Mouse (Mus musculus): ENCODE measurements around the gene Arsg. TPM values are rescaled to one million over a fixed set of nuclear protein-coding genes. Genes with fewer than 3 reads are reported as not detected.
"Not testable (repeated sequence)": the region's sequence is repeated elsewhere in the genome, so short reads cannot be mapped to it uniquely, and the experiment has no call there.

Arsg gene
- polyA plus RNA-seq, 1 experiment from 2014 or later: 3.2 TPM

DNA sequence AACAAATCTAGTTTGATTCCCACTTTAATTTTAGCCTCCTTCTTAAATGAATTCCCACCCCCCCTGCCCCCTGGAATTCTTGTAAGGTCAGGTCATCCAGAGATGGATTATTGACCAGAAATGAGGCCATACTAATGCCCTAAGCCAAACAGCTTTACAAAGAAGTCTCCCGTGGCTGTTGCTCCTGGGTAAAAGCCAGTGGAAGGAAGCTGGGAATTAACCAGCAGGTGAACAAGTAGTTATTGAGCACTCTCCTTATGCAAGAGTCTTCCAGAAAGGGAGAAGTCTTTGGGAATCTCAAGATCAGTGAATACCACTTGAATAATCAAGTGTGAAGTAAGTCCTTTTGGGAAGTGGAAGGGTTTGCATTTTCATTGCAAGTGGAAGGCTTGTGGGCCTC lies 13.9 kb downstream of the Arsg start:
- no peak for TF ChIP-seq CTCF (IDR thresholded peaks at IDR 0.05; ENCODE audit: low read depth)
- Histone ChIP-seq H3K9me3 (ENCODE audit: control insufficient read depth, low read length) (no peaks in the 10 kb centered on the region), H3K27ac (replicated peaks) (no peak overlapping the region), H3K27me3 (ENCODE audit: control insufficient read depth, insufficient read depth, low read length) (no peaks in the 10 kb centered on the region), H3K4me3 (ENCODE audit: low read depth, low read length) (no peak overlapping the region), H3K4me2 (replicated peaks; ENCODE audit: low read depth) (no peak overlapping the region), H3K36me3 (ENCODE audit: control insufficient read depth, insufficient read depth, low read length) (no peaks in the 10 kb centered on the region), H3K9ac (ENCODE audit: low read length) (no peak overlapping the region), H3K4me1 (replicated peaks; ENCODE audit: control insufficient read depth, insufficient read depth) (no peaks in the 10 kb centered on the region)
- 26% methylated on average over 1 of the region's 1 CpGs for WGBS
- ATAC-seq (ENCODE audit: low FRiP score, low TSS enrichment): no peak
- DNase-seq (ENCODE audit: low spot score): no peak

DNA sequence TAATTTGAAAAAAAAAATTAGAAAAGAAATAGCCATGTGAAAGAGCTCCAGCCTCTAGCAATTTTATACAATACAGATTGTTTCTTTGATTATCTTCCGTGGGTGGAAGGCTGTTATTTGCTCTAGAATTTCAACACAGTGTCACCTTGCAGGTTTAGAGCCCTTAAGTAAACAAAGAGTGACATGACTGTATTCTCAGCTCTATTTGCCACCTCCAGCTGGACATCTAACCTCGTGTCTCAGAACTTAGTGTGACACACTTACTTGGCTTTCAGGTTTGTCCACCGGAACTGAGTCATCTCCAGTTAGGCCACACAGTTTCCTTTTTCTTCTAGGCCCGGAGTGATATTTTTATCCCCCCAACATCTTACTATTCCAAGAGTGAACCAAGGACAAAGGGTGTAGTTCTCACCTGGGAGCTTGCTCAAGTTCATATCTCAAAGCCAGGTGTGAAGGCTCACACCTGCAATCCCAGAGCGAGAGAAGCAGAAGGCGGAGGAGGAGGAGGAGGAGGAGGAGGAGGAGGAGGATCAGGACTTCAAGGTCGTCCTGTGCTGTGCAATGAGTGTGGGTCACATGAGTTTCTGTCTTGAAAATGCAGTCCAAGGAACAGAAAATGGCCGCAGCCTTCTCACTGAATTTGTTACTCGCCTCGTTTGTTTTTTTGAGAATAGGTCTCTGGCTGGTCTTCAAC lies 15.0 kb downstream of the Arsg start:
- WGBS: 63% methylated on average over 9 of the region's 10 CpGs
- Histone ChIP-seq H3K4me3 (ENCODE audit: low read depth, low read length) (no peak overlapping the region), H3K36me3 (ENCODE audit: control insufficient read depth, insufficient read depth, low read length) (no peaks in the 10 kb centered on the region), H3K9ac (ENCODE audit: low read length) (no peak overlapping the region), H3K9me3 (ENCODE audit: control insufficient read depth, low read length) (no peaks in the 10 kb centered on the region), H3K4me2 (replicated peaks; ENCODE audit: low read depth) (no peak overlapping the region), H3K27me3 (ENCODE audit: control insufficient read depth, insufficient read depth, low read length) (no peaks in the 10 kb centered on the region), H3K27ac (replicated peaks) (no peak overlapping the region; the same call in 1 of the 2 replicates), H3K4me1 (replicated peaks; ENCODE audit: control insufficient read depth, insufficient read depth) (no peaks in the 10 kb centered on the region)
- TF ChIP-seq EP300 (optimal IDR thresholded peaks at IDR 0.05): no peak
- TF ChIP-seq CTCF (IDR thresholded peaks at IDR 0.05; ENCODE audit: low read depth): no peak
- ATAC-seq (ENCODE audit: low FRiP score, low TSS enrichment) (peak; percentile 83), DNase-seq (ENCODE audit: low spot score) (peak; percentile 41)

DNA sequence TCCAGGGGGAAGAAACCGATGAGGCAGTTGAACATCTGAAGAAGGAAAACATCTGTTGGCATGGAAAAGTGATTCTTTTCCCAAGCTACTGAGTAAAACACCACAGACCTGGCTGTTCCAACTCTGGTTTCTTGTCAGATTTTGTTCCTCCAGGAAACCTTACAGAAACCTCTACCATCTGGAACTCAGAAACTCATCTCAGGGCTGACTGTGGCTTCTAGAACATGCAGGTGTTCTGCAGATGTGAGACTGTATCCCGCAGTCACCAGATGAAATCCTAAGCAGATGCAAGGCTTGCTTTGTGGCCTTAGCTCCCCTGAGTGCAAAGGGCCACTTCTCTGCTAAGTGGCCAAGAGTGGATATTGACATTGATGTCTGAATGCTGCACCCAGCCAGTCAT lies 16.6 kb downstream of the Arsg start:
- no peak overlapping the region for H3K4me2 ChIP-seq (replicated peaks; ENCODE audit: low read depth)
- WGBS: 73% methylated on average over 2 of the region's 2 CpGs

DNA sequence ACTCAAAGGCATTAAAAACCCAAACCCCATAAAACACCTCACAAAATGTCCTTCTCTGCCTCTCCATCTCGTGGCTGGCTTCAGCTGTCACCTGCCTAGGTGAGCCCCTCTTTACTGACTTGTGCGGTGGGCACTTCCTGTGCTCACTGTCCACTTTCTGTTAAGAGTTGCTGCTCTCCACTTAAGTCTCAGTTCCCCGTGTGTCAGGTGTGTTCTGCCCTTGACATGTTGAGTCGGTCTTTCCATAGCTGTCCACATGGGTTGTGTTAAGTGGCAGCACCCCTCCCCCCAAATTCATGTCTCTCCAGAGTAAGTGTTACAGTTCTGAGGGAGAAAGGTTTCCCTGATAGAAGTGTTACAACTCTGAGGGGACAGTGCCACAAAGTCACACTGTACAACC lies 18.7 kb downstream of the Arsg start:
- Histone ChIP-seq H3K4me2 (replicated peaks; ENCODE audit: low read depth) (no peak overlapping the region), H3K9me3 (ENCODE audit: control insufficient read depth, low read length) (no peaks in the 10 kb centered on the region), H3K27me3 (ENCODE audit: control insufficient read depth, insufficient read depth, low read length) (no peaks in the 10 kb centered on the region), H3K9ac (ENCODE audit: low read length) (no peak overlapping the region), H3K4me1 (replicated peaks; ENCODE audit: control insufficient read depth, insufficient read depth) (no peaks in the 10 kb centered on the region), H3K27ac (replicated peaks) (no peak overlapping the region), H3K36me3 (ENCODE audit: control insufficient read depth, insufficient read depth, low read length) (no peaks in the 10 kb centered on the region), H3K4me3 (ENCODE audit: low read depth, low read length) (no peak overlapping the region)
- WGBS: 77% methylated on average over 4 of the region's 4 CpGs
- DNase-seq (ENCODE audit: low spot score) (no peak), ATAC-seq (ENCODE audit: low FRiP score, low TSS enrichment) (no peak)
- no peak for TF ChIP-seq CTCF (IDR thresholded peaks at IDR 0.05; ENCODE audit: low read depth)
- TF ChIP-seq EP300 (optimal IDR thresholded peaks at IDR 0.05): no peak

More for the DNA sequence above, 16.6 kb downstream of the Arsg start:
- no peaks in the 10 kb centered on the region for H3K9me3 ChIP-seq (ENCODE audit: control insufficient read depth, low read length)
- H3K27ac ChIP-seq (replicated peaks): no peak overlapping the region
- no peak overlapping the region for H3K4me3 ChIP-seq (ENCODE audit: low read depth, low read length)
- no peak for DNase-seq (ENCODE audit: low spot score)
- no peaks in the 10 kb centered on the region for H3K27me3 ChIP-seq (ENCODE audit: control insufficient read depth, insufficient read depth, low read length)
- no peak for TF ChIP-seq EP300 (optimal IDR thresholded peaks at IDR 0.05)
- H3K4me1 ChIP-seq (replicated peaks; ENCODE audit: control insufficient read depth, insufficient read depth): no peaks in the 10 kb centered on the region
- ATAC-seq (ENCODE audit: low FRiP score, low TSS enrichment): no peak
- no peaks in the 10 kb centered on the region for H3K36me3 ChIP-seq (ENCODE audit: control insufficient read depth, insufficient read depth, low read length)
- H3K9ac ChIP-seq (ENCODE audit: low read length): no peak overlapping the region

DNA sequence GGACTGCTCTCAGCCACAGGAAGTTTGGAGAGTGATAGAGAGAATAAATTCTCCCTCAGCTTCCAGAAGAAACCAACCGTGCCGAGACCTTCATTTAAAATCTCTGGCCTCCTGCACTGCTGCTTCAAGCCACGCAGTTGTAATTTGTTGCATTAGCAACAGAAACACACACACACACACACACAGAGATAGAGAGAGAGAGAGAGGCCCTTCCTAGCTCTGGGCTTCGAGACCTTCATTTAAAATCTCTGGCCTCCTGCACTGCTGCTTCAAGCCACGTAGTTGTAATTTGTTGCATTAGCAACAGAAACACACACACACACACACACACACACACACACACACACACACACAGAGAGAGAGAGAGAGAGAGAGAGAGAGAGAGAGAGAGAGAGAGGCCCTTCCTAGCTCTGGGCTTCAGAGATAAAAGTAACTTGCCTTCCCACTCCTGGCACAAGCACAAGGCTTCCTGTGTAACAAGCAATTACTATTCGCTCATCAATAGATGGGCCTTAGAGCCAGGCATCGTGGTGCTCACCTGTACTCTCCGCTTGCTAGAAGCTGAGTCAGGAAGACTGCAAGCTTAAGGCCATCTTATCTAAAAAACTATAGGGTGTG lies 19.8 kb downstream of the Arsg start:
- not testable (repeated sequence) for DNase-seq (ENCODE audit: low spot score); H3K4me2 ChIP-seq (replicated peaks; ENCODE audit: low read depth); H3K9ac ChIP-seq (ENCODE audit: low read length); ATAC-seq (ENCODE audit: low FRiP score, low TSS enrichment); H3K4me3 ChIP-seq (ENCODE audit: low read depth, low read length); H3K36me3 ChIP-seq (ENCODE audit: control insufficient read depth, insufficient read depth, low read length); H3K27ac ChIP-seq (replicated peaks); H3K27me3 ChIP-seq (ENCODE audit: control insufficient read depth, insufficient read depth, low read length); H3K4me1 ChIP-seq (replicated peaks; ENCODE audit: control insufficient read depth, insufficient read depth); H3K9me3 ChIP-seq (ENCODE audit: control insufficient read depth, low read length)
- 72% methylated on average over 8 of the region's 8 CpGs for WGBS

DNA sequence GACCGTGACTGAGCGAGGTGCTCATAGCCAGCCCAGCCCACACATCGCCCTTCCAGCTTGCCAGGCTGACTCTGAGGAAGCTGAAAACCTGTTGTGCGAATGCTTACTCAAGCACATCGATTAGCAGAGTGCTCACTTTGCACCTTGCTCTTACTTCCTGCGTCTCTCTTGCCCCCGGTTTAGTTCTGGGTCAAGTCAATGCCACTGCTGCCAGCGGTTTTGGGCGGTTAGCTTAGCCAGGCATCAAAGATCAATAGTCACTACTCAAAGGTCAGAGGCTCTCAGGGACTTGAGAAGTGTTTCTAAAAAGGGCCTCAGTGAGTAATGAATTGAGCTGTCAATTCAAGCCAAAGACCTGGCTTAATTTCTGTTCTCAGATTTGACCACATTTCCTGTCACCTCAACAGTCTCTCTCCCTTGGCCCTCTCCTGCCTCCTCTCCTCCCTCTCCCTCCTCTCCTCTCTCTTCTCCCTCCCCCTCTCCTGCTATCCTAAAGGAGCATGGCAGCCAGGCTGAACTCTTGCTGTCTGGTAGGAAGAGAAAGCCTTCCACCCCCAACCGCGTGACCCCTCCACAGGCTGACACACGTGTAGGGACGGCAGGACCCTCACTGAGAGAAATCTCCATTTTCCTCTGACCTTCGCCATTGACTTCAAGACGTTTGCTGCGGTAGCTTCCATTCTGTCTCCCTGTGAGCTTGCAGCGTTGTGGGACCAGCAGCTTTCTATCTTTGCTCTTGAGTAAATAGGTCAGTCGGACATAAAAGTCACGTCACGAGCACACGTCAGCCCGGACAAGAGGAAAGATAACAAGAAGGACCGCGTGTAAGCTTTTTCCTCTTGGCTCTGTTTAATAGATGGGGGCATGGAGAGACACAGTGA lies 22.0 kb downstream of the Arsg start:
- TF ChIP-seq CTCF (IDR thresholded peaks at IDR 0.05; ENCODE audit: low read depth) (no peak), EP300 (optimal IDR thresholded peaks at IDR 0.05) (no peak)
- DNase-seq (ENCODE audit: low spot score) (peak; percentile 44), ATAC-seq (ENCODE audit: low FRiP score, low TSS enrichment) (peak; percentile 65)
- Histone ChIP-seq H3K4me1 (replicated peaks; ENCODE audit: control insufficient read depth, insufficient read depth) (no peaks in the 10 kb centered on the region), H3K36me3 (ENCODE audit: control insufficient read depth, insufficient read depth, low read length) (no peaks in the 10 kb centered on the region), H3K9ac (ENCODE audit: low read length) (no peak overlapping the region), H3K4me2 (replicated peaks; ENCODE audit: low read depth) (no peak overlapping the region), H3K9me3 (ENCODE audit: control insufficient read depth, low read length) (no peaks in the 10 kb centered on the region), H3K4me3 (ENCODE audit: low read depth, low read length) (no peak overlapping the region), H3K27me3 (ENCODE audit: control insufficient read depth, insufficient read depth, low read length) (no peaks in the 10 kb centered on the region), H3K27ac (replicated peaks) (no peak overlapping the region)
- 53% methylated on average over 24 of the region's 24 CpGs for WGBS
